Mouse (Mus musculus) cerebellum, postnatal 10 days (tissue): ENCODE measurements at regions not wholly inside any gene's neighbourhood (a gene's known extent, or its start where the extent isn't known, plus 50 kb on each side); places are given as distances from the start of the nearest gene placed in this dataset.

Experiments
- DNase-seq, 2 experiments: peaks; one replicate each; pipeline ENCODE4 v3.0.0; 2021; ENCODE audit warnings: mixed read lengths in 2 of 2

DNA sequence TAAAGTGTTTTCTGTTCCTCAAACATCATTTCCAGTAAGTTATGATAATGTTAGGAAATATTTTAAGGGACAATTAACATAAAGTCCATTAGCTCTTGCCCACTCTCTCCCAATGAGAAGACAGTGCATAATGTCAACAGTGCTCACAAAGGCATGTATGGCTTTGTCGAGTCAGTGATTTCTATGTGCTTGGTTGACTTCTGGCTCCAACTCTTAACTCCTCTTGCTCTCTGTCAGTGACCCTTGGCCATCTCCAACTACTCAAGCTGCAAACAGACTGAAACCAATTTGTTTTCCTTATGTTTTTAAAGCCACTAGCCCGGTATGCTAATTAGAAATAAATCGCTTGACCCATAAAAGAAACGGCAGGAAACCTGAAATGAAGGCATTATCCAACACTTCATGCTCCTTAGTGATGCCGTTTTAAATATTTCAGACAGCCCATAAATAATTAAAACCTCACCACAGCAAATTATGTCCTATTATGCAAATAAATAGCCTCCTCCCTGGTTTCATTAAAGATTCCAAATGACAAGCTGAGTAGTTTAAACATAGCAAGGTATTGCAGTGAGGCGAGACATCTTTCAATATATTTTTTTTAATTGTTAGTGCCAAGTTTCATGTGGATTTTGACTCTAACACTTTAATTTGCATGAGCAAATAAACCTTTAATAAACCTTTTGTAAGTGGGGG lies 1864.6 kb upstream of the Tenm3 start:
- DNase-seq = peak in 1 of 2 experiments; percentile 5

DNA sequence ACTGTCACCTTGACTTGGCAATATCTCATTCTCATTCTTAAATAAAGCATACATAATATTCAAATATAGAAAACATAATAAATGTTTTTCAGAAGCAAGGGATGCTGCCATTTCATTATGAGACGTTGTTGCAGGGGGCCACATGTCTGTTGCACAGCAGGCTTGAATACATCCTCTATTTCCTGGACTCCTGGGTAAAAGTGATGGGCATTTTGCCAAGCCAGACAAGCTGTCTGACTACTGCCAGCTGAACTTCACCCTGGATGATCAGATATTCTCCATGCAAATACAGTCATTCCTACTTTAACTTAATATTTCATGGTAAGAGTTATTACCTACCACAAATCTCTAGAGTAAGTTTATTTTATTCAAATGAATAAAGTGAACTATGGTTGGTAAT lies 1860.5 kb upstream of the Tenm3 start:
- peak; percentile 69 to 70 for DNase-seq

GRCm38 (mm10) chr8:50689033-50689432 lies 1845.3 kb upstream of the Tenm3 start:
- DNase-seq = no peak

DNA sequence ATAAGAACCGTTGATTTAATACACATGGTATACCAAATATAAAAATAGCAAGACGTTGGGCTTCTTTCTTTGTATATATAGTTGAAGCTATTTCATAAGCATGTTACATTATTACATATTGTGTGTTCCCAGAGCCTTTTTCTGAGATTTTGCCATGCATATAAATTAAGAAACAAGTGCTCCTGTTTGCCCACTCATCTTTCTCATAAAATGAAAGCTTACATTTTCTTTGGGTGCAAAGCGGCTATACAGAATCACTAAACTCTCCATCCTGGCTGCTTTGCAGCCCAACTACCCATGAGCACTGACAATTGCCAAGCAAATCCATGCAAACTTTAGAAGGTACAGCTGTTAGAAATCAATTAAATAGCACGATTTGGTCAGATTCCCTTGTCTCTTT lies 1821.6 kb upstream of the Tenm3 start:
- no peak for DNase-seq
